Mouse (Mus musculus) heart, postnatal 14 days (tissue): ENCODE results near the gene Ahnak2. TPM values are rescaled to one million over a fixed set of nuclear protein-coding genes. Genes with fewer than 3 reads are reported as not detected.

Experiments
- DNase-seq, 2 experiments: peaks; one replicate each; pipeline ENCODE4 v3.0.0; 2021 to 2022
- intact Hi-C: fragments of 180-260 bp; cut with DNase I; formaldehyde crosslinking; loops from one replicate; pipeline ENCODE4 v1.15.1; 2025
- microRNA-seq, 2 experiments: library from miRNA; unstranded; fragments of <30 nt; microRNA quantifications; one replicate each; pipeline ENCODE4 v1.2.0; 2021 to 2022
- total RNA-seq, 2 experiments: library from RNA; stranded (reverse); gene quantifications; 2 replicates each; pipeline ENCODE4 v1.2.3; 2021

Gene Ahnak2
- total RNA-seq, 2 experiments from 2014 or later: 14.5 to 19.5 TPM

DNA sequence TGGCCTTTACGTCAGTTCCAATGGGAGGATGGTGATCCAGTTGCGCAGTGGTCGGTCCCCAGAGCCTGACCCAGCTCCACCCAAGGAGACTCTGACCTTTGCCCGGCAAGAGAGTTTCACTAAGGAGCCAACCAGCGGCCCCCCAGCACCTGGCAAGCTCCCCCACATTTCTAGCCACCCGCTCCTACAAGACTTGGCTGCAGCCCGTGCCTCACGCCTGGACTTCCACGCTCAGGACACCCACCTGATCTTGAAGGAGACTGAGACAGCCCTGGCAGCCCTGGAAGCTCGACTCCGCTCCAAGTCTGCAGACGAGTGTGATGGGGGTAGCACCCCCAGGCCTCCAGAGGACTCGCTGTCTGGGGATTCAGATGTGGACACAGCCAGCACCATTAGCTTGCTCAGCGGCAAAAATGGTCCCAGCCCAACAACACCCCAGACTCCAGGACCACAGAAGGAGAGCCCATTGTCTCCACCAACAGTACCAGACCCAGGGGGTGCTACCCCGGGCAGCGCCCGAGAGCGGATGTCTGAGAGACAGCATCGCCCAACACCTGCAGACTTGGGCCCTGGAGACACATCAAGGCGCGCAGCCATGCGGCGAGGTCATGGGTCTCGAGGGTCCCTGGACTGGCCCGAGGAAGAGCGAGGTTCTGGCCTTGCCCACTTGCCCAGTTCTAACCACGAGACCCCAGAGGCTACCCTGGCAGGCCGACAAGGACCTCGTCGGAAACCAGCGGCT, 64.0 kb downstream of the Ahnak2 start:
- DNase-seq: no peak
- intact Hi-C loops: no loop called here

DNA sequence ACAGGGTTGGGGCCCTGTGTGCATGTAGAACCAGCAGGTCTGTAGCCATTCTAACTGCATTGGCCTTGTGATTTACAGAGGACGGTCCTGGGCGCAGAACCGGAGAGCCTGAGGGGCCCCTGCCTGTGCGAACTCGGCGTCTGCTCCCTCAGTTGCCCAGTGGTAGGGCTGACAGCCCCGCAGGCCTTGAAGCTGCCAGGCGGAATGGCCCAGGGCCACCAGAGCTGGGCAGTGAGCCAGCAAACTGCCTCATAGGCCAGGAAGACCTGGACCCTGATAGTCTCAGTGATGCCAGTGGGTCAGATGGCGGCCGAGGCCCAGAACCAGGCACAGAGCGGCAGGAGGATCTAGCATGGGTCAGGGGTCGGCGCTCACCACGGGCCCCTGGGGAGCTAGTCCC, 64.7 kb downstream of the Ahnak2 start:
- no peak for DNase-seq

DNA sequence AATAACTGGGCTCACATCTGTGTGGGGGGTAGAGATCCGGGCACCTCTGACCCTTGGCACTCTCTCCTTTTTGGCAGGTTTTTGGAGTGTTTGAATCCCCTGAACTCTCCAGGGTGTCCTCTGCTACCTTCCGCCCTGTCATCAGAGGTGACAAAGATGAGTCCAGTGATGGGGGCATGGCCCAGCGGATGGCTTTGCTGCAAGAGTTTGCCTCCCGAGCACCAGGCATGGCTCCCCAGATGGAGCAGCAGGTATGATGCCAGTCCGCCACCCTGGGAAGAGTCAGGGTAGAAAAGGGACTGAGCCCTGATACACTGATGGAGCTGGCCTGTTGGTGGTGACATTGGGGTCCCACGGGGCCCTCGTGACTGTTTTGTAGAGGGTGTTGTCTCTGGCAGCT, 65.4 kb downstream of the Ahnak2 start:
- no peak for DNase-seq
- intact Hi-C loops: no loop called here

More for the DNA sequence above, 64.7 kb downstream of the Ahnak2 start:
- intact Hi-C loops: no loop called here

DNA sequence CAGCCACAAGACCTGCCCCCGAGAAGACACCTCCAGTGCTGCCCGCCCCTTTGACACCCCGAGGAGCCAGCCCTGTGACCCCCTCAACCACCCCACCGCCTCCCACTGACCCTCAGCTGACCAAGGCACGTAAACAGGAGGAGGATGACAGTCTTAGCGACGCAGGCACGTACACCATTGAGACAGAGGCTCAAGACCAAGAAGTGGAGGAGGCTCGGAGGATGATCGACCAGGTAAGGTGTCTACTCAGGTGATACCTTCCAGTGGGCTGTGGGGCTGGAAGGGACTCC, 65.9 kb downstream of the Ahnak2 start:
- no peak for DNase-seq
- intact Hi-C loops: no loop called here

DNA sequence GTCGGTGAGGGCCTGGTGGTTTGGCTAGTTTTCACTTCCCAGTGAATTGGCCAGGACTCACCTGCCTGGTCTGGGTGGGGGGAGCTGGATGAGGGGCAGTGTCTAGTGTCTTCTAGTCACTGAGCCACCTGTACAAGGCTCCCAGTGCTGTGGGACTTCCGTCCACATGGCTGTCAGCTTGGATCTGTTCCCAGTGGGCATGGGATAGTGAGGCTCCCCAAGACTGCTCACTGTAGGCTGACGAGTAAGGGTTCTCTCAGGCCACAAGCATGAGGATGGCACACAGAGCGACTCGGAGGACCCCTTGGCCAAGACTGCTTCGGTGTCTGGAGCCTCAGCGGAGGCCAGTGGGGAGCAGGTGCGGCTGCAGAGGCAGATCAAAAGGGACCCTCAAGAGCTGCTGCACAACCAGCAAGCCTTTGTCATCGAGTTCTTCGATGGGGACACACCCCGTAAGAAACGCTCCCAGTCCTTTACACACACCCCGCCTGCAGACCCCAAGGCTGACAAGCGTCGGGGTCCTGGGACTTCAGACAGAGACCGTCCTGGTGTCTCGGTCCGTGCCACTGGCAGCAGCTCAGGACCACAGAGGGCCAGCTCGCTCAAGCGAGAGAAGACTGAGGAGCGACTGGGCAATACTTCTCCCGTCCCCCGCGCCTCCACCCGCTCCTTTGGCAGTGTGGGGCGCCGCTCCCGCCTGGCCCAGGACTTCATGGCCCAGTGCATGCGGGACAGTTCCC, 66.4 kb downstream of the Ahnak2 start:
- DNase-seq: no peak
- intact Hi-C loops: no loop called here

DNA sequence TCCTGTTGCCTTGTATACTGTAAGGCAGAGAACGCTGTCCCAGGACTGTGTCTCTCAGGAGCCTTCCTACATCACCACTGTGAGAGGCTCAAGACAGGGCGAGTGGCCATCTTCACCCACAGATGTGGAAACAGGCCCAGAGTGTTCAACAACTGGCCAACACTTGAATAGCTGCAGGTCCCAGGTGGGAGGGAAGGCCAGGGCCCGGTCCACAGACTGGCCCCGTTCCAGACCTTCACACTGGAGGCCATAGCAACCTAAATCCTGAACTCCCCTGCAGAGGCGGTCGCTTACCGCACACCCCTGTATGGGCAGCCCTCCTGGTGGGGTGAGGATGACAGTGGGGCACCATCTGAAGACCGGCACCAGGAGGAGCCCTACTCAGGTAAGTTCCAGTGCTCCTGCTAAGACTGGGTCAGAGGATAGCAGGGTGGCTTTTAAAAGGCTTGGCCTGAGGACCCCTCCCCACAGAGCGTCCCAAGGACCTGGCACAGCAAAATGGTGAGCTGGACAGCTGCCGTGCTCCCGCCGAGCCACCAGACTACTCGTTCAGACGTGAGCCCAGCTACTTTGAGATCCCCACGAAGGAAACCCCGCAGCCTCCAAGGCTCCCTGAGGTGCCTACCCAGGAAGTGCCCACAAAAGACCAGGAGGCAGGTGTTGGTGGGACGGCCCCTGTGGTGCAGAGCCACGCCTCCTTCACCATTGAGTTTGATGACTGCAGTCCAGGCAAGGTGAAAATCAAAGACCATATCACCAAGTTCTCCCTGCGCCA, 67.4 kb downstream of the Ahnak2 start:
- intact Hi-C loops: no loop called here
- no peak for DNase-seq

DNA sequence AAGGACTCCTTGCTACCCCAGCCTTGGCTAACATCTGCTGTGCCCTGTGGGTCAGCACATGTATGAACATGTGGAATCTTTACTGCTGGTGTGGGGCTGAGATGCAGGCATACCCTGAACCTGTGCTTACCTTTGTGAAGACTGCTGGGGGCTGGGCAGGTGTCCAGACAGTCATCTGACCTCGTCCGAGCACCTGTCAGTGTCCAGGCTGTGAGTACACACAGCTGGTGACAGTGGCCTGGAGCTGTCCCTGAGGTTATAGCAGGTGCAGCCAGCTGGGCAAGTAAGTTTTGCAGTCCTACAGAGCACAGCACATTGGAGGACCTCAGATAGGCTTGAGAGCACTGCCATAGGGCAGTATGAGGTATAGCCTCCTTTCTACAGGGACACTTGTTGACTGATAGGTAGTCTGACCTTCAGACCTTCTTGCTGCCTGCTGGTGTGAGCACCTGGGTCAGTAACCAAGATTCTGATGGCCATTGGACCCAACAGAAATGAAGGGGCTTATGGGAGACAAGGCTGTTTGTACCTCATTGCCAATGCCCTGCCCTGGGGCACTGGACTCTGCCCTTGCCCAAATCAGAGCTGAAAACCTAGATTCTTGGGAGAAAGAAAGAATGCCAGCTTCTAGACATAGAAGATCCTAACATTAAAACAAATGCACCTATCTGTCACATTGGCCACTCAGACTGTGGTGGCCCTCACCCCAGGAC, 68.2 kb downstream of the Ahnak2 start:
- DNase-seq: no peak
- intact Hi-C loops: no loop called here

DNA sequence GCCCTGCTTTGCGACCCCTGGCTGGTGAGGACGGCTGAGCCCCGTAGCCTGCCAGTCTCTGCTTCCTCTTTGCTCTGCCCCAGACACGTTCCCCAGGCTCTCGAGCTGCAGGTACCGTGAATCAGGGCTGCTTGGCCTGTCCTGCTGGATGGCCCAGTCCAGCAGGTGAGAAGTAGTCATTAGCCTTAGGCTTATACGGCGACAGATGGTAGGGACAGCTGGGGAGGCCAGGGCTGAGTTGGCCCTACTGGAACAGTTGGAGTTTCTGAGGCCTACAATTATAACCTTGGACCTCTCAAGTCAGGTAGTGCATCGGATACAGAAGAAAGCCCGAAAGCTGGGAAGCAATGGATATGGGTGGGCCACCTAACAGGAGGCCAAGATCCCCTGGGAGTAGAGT, 69.9 kb downstream of the Ahnak2 start:
- no peak for DNase-seq
- intact Hi-C loops: no loop called here

DNA sequence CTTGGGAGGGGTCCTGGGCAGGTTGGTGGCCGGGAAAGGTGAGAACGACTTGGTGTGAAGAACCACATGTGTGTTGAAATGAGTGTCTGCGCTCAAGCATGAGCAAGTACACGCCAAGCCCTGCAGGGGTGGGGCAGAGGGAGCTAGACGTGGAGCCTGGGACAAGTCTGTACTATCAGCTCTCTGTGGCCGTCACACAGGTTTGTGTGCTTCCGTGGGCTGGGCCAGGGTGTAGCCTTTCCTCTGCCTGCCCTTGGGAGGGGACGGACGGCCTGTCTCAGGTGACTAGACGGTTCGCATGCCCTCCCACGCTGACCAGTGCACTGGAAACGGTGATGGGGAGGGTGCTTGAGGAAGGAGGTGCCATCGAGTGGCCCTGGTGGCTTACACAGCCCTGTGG, 71.6 kb downstream of the Ahnak2 start:
- intact Hi-C loops: no loop called here

DNA sequence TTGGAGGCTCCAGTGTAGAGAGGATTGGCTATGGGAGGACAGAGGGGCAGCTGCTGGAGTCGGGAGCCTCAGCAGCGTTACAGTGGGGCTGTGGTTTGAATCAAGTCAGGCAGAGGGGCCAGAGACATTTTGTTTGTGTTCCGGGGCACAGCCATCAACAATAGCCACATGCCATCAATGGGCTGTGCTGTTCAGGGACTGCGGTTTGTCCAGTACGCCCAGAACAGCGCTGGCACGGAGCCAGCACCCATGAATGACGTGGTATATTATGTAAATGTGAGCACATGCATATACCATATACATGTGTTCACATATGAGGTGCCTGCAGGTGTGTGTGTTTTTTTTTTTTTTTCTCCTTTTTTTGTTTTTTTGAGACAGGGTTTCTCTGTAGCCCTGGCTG, 74.7 kb downstream of the Ahnak2 start:
- no peak for DNase-seq
- intact Hi-C loops: no loop called here

More for the DNA sequence above, 71.6 kb downstream of the Ahnak2 start:
- DNase-seq: no peak

DNA sequence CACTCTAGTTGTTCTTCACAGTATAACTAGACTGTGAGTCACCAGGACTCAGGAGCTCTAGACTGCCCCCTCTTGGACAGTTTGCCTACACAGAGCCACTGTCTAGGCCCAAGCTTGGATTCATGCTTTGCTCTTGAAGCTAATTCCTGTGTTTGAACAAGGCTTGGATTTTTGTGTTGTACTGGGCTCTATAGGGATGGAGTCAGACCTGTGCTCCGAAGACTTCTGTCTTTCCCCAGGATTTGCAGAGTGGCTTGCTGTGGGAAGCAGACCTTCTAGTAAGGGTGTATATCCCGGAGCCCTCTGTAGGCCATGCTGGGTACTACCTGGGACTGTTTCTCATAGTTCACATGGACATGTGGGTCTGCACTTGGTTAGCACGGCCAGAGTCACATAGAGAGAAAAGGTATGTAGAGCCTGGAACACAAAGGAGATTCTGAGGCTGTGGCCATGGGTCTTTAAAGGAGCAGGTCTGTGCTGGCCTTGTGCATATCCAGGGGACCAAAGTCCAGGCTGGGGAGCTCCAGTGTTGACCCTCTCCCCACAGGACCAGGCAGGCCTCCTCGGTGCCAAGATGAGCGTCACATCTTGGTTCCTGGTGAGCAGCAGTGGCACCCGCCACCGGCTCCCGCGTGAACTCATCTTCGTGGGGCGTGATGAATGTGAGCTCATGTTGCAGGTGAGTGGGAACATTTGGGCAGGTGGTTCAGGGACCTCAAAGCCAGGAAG, 78.2 kb downstream of the Ahnak2 start:
- peak; percentile 69 to 80 for DNase-seq
- intact Hi-C loops: no loop called here

DNA sequence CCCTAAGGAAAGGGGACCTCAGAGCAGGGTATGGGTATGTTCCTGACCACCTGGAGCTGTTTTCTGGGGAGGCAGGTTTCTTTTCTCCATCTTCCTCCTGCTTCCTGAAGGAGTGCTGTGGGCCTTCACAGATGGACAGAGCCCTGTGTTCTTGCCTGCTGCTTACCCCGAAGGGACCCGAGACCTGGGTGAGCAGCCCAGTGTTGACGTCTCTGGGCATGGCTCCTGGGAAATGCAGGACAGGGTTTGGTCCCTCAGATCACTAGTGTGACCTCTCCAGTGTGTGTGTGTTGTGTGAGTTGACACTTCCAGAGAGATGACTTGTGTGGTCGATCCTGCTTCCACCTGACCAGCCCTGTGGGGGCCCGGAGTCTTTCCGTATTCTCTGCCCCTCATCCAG, 79.0 kb downstream of the Ahnak2 start:
- intact Hi-C loops: no loop called here
- DNase-seq: no peak

DNA sequence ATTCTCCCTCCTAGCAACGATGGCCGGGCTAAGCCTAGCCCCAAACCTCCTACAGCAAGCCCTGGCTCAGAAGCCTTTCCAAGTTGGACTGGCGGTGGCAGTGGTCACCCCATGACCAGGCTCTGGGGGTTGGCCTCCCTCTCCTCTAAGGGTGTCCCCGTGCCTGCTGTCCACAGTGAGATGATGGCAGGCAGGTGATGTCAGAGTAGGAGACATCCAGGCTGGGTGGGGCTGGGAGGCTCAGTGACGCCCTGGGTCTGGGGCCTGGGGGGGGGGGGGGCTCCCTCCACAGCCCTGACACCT, 79.5 kb downstream of the Ahnak2 start:
- intact Hi-C loops: no loop called here
- DNase-seq: no peak

DNA sequence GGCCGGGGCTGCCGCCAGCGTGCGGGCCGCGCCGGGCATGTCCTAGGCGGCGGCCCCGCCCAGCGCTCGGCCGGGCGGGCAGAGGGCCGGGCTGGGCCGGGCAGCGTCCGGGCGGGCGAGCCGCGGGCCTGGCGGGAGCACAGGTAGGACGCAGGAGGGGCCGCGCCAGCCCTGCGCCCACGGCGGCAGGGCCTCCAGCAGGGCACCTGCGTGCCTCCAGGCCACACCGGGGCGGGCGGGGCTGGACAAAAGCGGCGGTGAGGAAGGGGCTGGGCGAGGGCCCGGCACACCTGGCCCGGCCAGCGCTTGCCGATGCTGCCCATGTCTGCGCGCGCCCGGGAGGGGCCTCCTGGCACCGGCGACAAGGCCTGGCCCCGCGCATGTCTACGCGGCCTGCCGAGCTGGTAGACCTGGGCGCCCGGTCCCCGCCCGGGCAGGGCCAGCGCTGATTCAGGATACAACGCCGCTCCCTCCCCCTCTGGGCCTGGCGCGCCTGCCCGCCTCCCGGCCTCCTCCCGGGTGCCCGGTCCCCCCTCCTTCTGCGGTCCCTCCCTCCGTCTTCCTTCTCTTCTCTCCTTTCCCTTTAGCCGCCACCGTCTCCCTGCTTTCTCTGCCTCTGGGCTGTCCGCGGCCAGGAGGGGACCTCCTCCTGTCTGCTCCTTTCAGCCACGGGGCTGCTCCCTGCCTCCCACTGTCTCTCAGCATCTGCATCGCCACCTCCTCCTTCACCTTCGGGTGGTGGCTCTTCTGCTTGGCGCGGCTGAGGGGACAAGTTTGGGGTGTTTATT, 80.0 kb downstream of the Ahnak2 start:
- intact Hi-C loops: no loop called here
- peak; percentile 51 to 58 for DNase-seq

Small RNAs within 50 kb of the gene (microRNA-seq; reads per million reads assigned to microRNA genes)
- 0.27 to 5.2 reads per million in 2 experiments for gene Mir6940

Other genes starting within 250 kb of the Ahnak2 start
- gene Inf2, start 213.9 kb downstream of the Ahnak2 start, total RNA-seq: 10 to 100 TPM; 19.8 to 21.5 TPM
- gene Adssl1, start 182.6 kb downstream of the Ahnak2 start, total RNA-seq: 100 to 1,000 TPM; 119 to 129 TPM
- 10 to 100 TPM; 25.4 to 30.9 TPM for gene Siva1, start 158.0 kb downstream of the Ahnak2 start, total RNA-seq
- gene Akt1, start 127.8 kb downstream of the Ahnak2 start, total RNA-seq: 100 to 1,000 TPM; 217 to 237 TPM
- 1 to 10 TPM; 5.8 to 7.2 TPM for gene Zbtb42, start 123.8 kb downstream of the Ahnak2 start, total RNA-seq
- gene Cep170b, start 82.2 kb downstream of the Ahnak2 start, total RNA-seq: 1 to 10 TPM; 8.6 to 9.9 TPM
- 1 to 10 TPM; 6.3 to 8.0 TPM for gene Pld4, start 42.0 kb downstream of the Ahnak2 start, total RNA-seq
- gene Clba1, start 6.3 kb upstream of the Ahnak2 start, total RNA-seq: 1 to 10 TPM; 1.9 to 2.2 TPM
- 10 to 100 TPM in 1 of 2 experiments, 1 to 10 TPM in 1; 7.8 to 12.1 TPM for gene Cdca4, start 26.8 kb upstream of the Ahnak2 start, total RNA-seq
- 1 to 10 TPM in 1 of 2 experiments, under 1 TPM in 1; 0.22 to 2.0 TPM for gene Gpr132, start 65.6 kb upstream of the Ahnak2 start, total RNA-seq
- 10 to 100 TPM; 32.1 to 32.4 TPM for gene Jag2, start 127.1 kb upstream of the Ahnak2 start, total RNA-seq
- gene Nudt14, start 139.5 kb upstream of the Ahnak2 start, total RNA-seq: 1 to 10 TPM; 8.3 to 8.6 TPM
- 10 to 100 TPM; 16.8 TPM for gene Btbd6, start 173.8 kb upstream of the Ahnak2 start, total RNA-seq
- 10 to 100 TPM; 28.3 to 28.8 TPM for gene Brf1, start 198.0 kb upstream of the Ahnak2 start, total RNA-seq
- 10 to 100 TPM; 29.0 to 32.1 TPM for gene Pacs2, start 211.9 kb upstream of the Ahnak2 start, total RNA-seq